Mouse (Mus musculus): ENCODE measurements around the gene Cpne2. TPM values are rescaled to one million over a fixed set of nuclear protein-coding genes. Genes with fewer than 3 reads are reported as not detected.
A peak's percentile ranks its signal among the peaks of the same experiment; 100 is the strongest.

Gene Cpne2
- polyA plus RNA-seq, 1 experiment from 2014 or later = 51.2 TPM

DNA sequence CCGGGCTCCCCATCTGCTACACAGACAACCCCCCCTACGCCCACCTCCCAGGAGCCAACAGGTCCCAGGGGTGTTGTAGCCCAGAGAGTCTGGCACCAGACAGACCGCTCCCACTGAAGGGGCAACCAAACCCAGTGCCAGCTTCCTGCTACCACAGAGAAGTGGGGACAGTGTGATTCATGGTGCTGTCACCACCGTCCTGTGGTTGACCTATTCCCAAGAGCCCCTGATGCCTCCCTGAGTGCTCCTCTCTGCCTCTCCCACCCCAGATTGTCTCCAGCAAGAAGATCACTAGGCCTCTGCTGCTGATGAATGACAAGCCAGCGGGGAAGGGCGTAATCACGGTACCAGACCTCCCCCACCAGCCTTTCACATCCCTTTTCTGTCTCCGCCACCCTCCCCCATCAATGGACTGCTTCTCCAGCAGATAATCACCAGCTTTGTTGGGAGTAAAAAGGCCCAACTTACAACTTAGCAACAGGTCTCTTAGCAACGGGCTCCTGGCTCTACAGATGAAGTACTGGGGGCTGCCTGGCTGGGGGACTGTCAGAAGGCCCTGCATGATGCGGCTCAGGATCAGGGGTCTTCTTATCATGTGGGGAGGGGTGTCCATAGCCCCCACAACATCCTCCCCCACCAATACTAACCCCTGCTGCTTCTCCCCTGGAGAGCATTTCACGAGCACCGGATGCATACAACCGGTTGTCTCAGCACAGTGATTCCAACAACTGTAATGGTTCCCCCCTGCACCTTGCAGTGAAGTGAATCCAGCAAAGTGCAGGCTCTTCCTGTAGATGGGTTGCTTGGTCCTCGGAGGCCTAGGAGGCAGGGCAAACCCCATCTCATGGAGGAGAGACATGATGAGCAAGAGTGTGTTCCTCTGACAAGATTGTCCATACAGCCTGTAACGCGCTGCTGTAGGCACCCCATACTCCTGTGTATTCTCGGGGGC lies 19.0 kb downstream of the Cpne2 start:
- TF ChIP-seq CTCF (IDR thresholded peaks at IDR 0.05) = no peak
- ATAC-seq (no peak), DNase-seq (ENCODE audit: low read depth, low spot score) (no peak)
- in situ Hi-C loops (cut with MboI; ENCODE audit: low pct_unique_long_range_greater_than_20kb) = no loop called here
- H3K27me3 ChIP-seq = no peaks in the 10 kb centered on the region
- POLR2A ChIA-PET = interaction anchor here (0.8 kb wide), 1 partner anchor 13 kb away, joined by 5 read pairs; no protein-coding TSS in a partner anchor
- CTCF ChIA-PET = no interaction called here

DNA sequence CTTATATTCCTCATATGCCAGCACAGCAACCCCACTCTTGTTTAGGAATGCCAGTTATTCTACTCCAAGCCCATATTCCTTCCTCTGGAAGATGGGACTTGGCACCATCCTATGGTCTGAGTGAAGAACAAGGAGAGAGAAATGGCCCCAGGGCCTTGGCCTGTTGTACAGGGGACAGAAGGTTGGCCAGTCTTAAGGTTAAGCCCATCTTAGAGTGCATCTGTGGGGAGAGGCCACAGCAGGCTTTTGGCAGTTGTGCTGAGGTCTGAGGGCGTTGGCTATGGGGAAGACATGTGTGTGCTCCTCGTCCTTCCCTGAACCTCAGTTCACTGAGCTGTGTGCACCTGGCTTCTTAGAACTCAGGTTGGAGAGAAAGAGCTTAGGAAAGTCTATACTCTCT lies 19.9 kb downstream of the Cpne2 start:
- DNase-seq (ENCODE audit: low read depth, low spot score) (no peak), ATAC-seq (no peak)
- ChIA-PET CTCF (no interaction called here), POLR2A (no interaction called here)
- in situ Hi-C loops (cut with MboI; ENCODE audit: low pct_unique_long_range_greater_than_20kb) = no loop called here
- no peak for TF ChIP-seq CTCF (IDR thresholded peaks at IDR 0.05)
- no peaks in the 10 kb centered on the region for H3K27me3 ChIP-seq

DNA sequence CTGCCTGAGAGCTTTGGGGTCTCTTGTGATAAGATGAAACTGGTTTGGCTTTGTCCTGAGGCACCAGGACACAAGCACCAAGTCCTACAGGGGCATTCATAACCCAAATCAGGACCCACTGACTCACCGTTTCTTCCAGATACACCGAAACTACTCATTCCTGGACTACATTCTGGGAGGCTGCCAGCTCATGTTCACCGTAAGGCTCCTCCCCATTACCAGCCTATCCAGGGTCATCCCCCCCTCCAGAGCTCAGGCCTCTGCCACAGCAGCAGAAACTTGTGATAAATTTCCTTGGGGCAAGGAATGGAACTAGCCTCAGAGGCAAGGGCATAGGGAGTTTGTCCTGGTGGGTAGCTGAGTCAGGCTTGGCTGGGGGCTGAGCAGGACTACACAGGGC lies 24.5 kb downstream of the Cpne2 start:
- ATAC-seq (peak; percentile 33), DNase-seq (ENCODE audit: low read depth, low spot score) (no peak)
- in situ Hi-C loops (cut with MboI; ENCODE audit: low pct_unique_long_range_greater_than_20kb) = no loop called here
- POLR2A ChIA-PET = interaction anchor here (0.6 kb wide), 1 partner anchor 24 kb away, joined by 3 read pairs; no protein-coding TSS in a partner anchor
- TF ChIP-seq CTCF (IDR thresholded peaks at IDR 0.05) = no peak
- H3K27me3 ChIP-seq = no peaks in the 10 kb centered on the region
- CTCF ChIA-PET = interaction anchor here (1.7 kb wide), 1 partner anchor 146 kb away, joined by 4 read pairs; no protein-coding TSS in a partner anchor

DNA sequence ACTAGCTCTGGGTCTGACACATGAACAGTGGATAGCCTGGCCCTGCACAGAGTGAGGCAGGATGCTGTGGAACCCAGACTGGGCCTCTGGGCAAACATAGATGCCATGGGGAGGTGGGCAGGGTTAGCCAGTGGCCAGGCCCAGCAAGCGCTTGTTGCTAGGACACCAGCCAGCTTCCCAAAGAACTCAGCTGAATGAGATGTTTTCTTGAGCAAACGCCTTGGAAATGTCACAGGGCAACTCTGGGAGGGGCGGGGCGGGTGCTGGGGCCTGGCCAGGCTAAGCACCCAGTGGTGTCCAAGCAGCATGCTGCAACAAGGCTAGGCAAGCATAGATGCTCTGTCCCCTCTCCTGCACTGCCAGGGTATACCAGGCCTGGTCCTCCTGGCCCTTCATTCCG lies 28.5 kb downstream of the Cpne2 start:
- no peaks in the 10 kb centered on the region for H3K27me3 ChIP-seq
- no peak for ATAC-seq
- DNase-seq (ENCODE audit: low read depth, low spot score) = no peak
- ChIA-PET CTCF (interaction anchor here (1.2 kb wide), 1 partner anchor 28 kb away, joined by 3 read pairs; no protein-coding TSS in a partner anchor), POLR2A (no interaction called here)
- in situ Hi-C loops (cut with MboI; ENCODE audit: low pct_unique_long_range_greater_than_20kb) = no loop called here
- no peak for TF ChIP-seq CTCF (IDR thresholded peaks at IDR 0.05)

DNA sequence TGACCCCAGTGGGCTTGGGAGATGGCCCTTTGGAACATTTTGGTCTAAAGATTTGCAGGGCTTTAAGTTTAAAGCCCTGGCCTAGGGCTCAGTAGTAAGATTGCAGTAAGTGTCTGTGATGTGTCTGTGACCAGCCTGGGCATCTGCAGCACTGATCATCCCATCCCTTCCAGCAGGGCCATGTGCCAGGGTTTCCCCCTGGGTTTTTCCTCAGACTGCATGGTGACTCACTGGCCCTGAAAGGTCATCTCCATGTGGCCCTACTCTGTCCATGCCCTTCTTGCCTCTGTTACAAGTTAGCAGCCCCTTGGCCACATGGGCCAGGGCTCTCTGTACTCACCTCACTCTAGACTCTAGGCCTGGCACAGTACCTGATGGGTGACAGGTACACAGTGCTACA lies 31.6 kb downstream of the Cpne2 start:
- in situ Hi-C loops (cut with MboI; ENCODE audit: low pct_unique_long_range_greater_than_20kb) = no loop called here
- TF ChIP-seq CTCF (IDR thresholded peaks at IDR 0.05) = no peak
- POLR2A ChIA-PET = no interaction called here
- ATAC-seq (no peak), DNase-seq (ENCODE audit: low read depth, low spot score) (peak; percentile 19)
- H3K27me3 ChIP-seq = no peaks in the 10 kb centered on the region
- CTCF ChIA-PET = no interaction called here

DNA sequence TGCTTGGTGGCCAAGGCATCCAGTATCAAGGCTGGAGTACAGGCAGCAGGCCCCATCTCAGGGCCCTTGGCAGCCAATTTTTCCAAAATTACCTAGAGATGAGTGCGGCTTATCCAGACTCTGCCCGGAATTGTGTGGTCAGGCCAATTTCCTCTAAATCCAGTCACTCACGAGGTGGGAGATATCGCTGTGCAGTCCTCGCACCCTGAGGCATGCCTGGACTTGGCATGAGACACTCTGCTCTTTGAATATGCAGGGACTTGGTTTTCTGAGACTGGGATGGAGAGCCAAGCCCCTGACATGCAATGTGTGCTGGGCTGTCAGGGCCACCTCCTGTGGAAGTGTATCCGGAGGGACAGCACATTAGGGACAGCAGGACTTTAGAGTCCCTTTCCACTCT lies 33.2 kb downstream of the Cpne2 start:
- POLR2A ChIA-PET = interaction anchor here (1.0 kb wide), 1 partner anchor 26 kb away, joined by 3 read pairs; no protein-coding TSS in a partner anchor
- CTCF ChIA-PET = interaction anchor here (0.8 to 1.4 kb wide), 2 partner anchors 17 to 74 kb away, joined by 3 to 5 read pairs; no protein-coding TSS in a partner anchor
- no peak for DNase-seq (ENCODE audit: low read depth, low spot score)
- no peaks in the 10 kb centered on the region for H3K27me3 ChIP-seq
- TF ChIP-seq CTCF (IDR thresholded peaks at IDR 0.05) = no peak
- ATAC-seq = no peak
- in situ Hi-C loops (cut with MboI; ENCODE audit: low pct_unique_long_range_greater_than_20kb) = no loop called here

DNA sequence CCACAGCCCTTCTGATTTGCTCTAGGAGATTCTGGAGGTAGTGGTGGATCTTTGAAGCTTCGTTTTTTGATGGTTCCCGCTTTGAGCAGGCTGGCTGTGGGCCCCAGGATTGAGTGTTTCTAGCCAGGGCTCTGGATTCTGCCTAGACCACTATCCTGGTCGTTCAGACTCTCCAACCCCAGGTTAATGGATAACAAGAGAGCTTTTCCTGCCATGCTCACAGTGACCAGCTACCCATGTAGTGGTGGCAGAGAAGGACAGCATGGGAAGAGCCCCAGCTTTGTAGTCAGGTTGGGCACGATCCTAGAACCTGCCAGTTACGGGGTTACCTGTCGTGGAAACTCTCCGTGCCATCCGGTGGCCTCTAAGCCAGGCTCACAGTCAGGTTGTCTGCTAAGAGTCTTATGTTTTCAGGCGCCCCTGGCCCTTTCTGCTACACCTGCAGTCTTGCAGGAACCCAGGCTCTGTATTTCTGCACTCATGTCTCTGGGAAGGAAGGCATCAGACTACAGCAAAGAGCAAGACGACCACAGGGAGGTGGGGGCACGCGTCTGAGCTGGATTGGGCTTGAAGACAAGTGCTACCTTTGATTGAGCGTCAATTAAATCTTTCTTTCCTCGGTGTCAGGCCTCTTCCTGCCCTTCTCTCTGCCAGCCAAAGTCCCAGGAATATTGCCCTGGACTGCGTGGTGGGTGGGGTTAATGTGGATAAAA lies 33.8 kb downstream of the Cpne2 start:
- ChIA-PET CTCF (interaction anchor here (0.8 to 1.4 kb wide), 3 partner anchors 17 to 74 kb away, joined by 3 to 5 read pairs (median 3); no protein-coding TSS in a partner anchor), POLR2A (interaction anchor here (1.0 kb wide), 1 partner anchor 27 kb away, joined by 3 read pairs; no protein-coding TSS in a partner anchor)
- H3K27me3 ChIP-seq = no peaks in the 10 kb centered on the region
- in situ Hi-C loops (cut with MboI; ENCODE audit: low pct_unique_long_range_greater_than_20kb) = no loop called here
- TF ChIP-seq CTCF (IDR thresholded peaks at IDR 0.05) = no peak
- DNase-seq (ENCODE audit: low read depth, low spot score) (no peak), ATAC-seq (no peak)

DNA sequence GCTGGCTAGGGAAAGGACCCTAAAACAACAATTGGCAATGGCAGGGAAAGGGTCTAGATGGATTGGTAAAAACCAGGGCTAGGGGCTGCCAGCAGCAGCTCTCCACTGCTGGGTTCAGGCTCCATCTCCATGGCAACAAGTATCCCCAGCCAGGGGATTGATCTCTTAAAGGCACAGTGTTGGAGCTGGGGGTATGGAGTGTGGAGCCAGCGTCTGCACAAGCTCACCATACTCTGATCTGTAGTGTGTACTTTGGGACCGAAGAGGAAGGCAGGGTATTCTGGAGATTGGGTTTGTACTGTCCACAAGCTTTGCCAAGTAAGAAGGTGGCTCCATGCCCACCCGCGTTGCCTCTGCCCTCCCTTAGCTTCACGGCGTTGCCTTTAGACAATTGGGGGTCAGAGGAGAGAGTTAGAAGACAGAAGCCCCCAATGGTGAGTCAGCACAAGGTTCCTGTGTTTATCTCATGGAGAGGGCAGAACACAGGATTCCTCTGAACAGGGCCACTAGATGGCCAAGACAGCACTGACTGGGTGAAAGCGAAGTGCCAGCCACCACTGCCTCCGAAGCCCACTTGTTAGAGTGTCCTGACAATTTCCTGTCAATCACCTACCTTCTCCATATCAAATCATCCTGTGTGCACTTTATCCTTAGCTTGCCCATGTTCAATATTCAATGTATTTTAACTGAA lies 34.5 kb downstream of the Cpne2 start:
- POLR2A ChIA-PET = no interaction called here
- in situ Hi-C loops (cut with MboI; ENCODE audit: low pct_unique_long_range_greater_than_20kb) = no loop called here
- ATAC-seq (no peak), DNase-seq (ENCODE audit: low read depth, low spot score) (no peak)
- CTCF ChIA-PET = interaction anchor here (1.4 kb wide), 2 partner anchors 41 to 75 kb away, joined by 3 to 5 read pairs; no protein-coding TSS in a partner anchor
- TF ChIP-seq CTCF (IDR thresholded peaks at IDR 0.05) = no peak
- H3K27me3 ChIP-seq = no peaks in the 10 kb centered on the region

DNA sequence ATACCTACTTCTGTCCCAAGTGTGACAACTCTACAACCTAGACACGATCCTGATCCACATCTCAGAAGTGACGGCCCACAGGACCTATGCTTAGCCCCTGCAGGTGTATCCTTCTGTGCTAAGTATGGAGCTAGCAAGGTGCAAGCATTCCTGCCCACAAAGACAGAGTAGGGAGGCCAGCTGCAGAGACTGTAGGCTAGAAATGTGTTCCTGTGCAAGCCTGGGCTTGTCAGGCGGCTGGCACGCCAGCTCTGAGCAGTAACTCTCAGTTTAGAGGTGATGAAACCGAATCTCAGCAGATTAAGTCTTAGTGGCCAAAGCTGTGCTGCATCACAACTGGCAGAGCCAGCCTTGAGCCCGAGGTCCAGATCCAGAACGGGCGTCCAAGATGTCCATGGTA lies 35.3 kb downstream of the Cpne2 start:
- CTCF ChIA-PET = interaction anchor here (1.1 to 1.4 kb wide), 2 partner anchors 42 to 363 kb away, joined by 3 read pairs; no protein-coding TSS in a partner anchor
- POLR2A ChIA-PET = no interaction called here
- in situ Hi-C loops (cut with MboI; ENCODE audit: low pct_unique_long_range_greater_than_20kb) = no loop called here
- TF ChIP-seq CTCF (IDR thresholded peaks at IDR 0.05) = no peak
- ATAC-seq (no peak), DNase-seq (ENCODE audit: low read depth, low spot score) (no peak)
- H3K27me3 ChIP-seq = no peaks in the 10 kb centered on the region

DNA sequence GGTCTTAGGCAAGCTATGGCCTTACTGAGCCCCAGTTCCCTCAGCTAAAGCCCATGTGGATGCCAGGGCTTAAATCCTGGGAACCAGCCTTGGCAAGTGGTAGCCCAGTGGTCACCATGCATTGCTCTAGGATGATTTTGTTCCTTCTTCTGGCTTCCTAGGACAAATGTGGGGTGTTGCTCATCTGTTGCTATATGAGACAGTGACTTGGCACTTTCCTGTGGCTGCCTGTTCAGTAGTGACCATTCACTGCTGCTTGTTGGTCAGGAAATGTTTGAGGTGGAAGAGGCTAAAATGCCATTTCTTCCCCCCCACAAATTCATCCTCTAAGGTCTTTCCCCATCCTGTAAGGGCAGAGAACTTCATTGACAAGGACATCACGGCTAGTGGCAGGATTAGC lies 36.6 kb downstream of the Cpne2 start:
- DNase-seq (ENCODE audit: low read depth, low spot score) = no peak

More for the DNA sequence above, 36.6 kb downstream of the Cpne2 start:
- CTCF ChIA-PET = no interaction called here
- no peak for ATAC-seq
- POLR2A ChIA-PET = no interaction called here
- in situ Hi-C loops (cut with MboI; ENCODE audit: low pct_unique_long_range_greater_than_20kb) = no loop called here
- no peak for TF ChIP-seq CTCF (IDR thresholded peaks at IDR 0.05)
- no peaks in the 10 kb centered on the region for H3K27me3 ChIP-seq
